Mouse (Mus musculus) olfactory bulb, adult 2 months (tissue): ENCODE data around the gene Pcif1.
A peak's percentile ranks its signal among the peaks of the same experiment; 100 is the strongest.

Experiments used
- CTCF ChIP-seq: fragments of 200-500 bp; IDR thresholded peaks from 2 replicates; pipeline ENCODE4 v1.5.1; 2012; ENCODE audit warnings: low read depth, mild to moderate bottlenecking, low read length, moderate library complexity; ENCODE audit not compliant: insufficient read depth
- POLR2A ChIP-seq: fragments of 200-500 bp; IDR thresholded peaks from 2 replicates; pipeline ENCODE4 v1.6.1; 2012; ENCODE audit warnings: mild to moderate bottlenecking, low read depth, low read length, moderate library complexity; ENCODE audit not compliant: insufficient read depth

DNA sequence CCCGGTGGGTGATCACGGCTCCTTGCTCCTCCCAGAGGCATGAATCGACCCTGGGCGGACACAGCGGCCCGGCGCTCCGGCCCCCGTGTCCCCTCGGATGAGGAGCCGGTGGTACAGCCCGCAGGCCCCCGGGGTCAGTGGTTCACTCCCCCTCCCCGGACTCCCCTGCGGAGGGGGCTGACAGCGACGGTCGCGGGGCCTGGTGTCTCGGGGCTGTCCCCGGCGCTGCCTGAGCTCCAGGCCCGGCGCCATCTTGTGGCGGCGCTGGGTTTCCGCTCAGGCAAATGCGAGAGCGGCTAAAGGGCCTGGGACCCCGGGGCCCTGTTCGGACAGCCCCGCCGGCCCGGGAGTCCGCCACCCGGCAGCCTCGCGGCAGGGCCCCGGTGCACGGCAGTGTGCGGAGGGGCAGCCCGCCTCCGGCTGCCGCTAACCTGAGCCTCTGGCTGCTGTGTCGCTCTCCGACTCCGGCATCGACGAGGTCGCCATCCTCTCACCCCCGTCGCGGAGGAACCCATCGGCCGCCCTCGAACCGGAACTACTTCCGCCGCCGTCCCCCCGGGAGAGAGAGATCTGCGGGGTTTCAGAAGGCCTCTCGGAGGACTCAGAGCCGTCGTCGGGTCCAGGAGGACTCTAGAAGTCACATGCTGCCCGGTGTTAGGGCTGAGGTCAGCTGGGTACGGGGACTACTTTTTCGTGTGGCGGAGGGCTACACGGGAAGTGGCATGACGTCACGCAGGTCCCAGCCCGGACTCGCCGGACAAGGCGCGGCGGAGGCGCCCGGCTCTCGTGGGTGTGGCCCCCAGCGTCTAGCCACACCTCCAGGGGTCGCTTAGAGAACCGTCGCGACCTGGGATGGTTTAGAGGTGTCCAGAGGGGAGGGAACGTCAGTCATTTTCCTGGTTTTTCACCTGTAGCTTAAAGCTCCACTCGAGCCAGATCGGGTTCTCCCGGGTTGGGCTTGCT lies 32.3 kb downstream of the Pcif1 start, which contains the start of gene Zfp335:
- TF ChIP-seq CTCF (0 out of 2 replicates have a peak, but pooled peaks have one; percentile 20), POLR2A (peak; percentile 75)
